Mouse (Mus musculus) embryo, embryonic 9.5 days (tissue): ENCODE measurements around the gene Itgae.

Experiments used
- DNase-seq: peaks from one replicate; pipeline ENCODE4 v3.0.0-alpha.2; 2017; ENCODE audit errors: extremely low spot score

Gene Itgae

GRCm38 (mm10) chr11:73146975-73147365 lies 56.6 kb downstream of the Itgae start:
- DNase-seq: no peak

DNA sequence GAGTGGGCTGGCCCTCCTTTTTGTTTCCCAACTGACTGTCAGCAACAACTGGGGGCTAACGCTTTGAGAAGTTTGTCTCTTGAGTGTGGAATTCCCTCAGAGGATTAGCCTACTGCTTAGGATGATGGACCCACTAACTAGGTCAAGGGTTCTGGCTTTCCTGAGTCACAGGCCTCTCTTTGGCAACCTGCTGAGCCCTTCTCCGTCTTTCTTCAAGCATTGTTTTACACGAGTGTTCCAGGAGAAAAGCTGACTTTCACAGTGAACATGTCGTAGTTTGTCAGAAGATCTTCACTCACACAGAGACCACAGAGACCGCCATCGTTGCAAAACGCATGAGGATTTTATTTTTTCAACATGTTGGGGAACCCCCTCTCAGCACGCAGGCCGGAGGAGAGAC lies 57.8 kb downstream of the Itgae start:
- DNase-seq: no peak

- no peak for DNase-seq
These were observed 64.7 kb downstream of the Itgae start for GRCm38 (mm10) chr11:73155071-73155470.

DNA sequence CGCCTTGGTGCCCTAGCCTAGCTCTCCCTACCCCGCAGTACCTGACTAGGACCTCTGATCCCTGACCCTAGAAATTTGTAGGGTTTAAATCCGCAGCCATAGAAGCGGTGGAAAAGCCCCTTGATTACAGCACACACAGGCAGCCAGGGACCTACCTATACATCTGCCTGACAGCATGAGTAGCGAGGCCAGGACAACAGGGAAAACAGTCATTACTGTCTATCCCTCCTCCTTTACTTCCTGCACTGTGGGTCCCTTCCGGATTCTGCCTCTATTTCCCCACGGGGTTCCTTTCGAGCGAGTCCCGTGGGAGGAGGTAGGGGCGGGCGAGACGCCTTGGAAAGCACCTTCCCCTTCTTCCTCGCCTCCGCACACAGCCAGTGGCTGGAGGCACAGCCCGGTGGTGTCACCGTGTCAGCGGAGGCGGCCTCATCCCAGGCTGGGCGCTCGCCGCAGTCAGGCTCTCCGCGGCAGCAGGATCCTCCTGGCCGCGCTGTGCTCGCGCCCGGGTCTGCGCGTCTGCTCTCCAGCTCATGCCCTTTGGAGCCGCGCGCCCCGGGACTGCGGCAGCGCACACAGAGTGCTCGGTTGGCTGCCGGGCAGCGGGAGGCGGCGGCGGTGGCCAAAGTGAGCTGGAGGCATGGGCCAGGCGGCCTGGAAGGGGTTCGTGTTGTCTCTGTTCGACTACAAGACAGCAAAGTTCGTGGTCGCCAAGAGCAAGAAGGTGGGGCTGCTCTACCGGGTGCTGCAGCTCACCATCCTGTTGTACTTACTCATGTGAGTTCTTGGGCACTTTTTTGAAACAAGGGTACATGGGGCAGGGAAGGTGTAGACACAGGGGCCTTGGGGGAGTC lies 69.8 kb downstream of the Itgae start, which contains the start of gene P2rx5:
P2rx5 (plus strand) TSS at position 465 of the 854 bp plus-strand sequence.
- peak; percentile 41 for DNase-seq

DNA sequence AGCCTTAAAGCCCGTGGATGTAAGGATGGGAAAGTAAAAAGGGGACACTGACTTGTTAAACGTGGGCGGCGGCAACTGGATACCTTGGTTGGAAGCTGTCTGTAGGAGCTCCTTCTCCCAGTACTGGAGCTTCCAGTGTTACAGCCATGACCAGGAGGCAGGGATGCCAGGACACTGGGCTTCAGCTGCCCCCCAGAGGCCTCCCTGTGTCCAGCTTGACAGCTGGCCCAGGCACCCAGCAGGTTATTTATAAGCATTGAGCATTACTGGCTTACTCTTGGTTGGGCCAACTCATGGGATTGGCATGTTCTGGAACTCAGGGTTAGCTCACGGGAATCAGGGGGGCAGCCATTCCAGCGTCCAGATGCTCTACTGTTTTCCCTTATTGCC lies 70.4 kb downstream of the Itgae start:
- DNase-seq: no peak

DNA sequence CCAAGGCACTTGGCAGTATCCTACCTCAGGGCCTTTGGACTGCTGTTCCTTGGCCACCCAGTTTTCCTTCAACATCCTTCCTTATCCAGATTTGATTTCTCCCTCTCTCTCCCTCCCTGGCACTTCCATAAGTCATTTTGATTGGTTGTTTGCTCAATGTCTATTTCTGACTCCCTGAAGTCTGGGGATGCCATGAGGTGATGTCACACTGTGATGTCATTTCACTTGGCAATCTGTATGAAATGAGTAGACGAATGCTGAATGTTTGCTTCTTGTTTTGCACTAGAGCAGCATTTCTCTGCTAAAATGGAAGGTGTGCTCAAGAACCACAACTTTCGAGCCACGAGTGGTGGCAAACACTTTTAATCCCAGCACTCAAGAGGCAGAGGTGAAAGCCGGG lies 71.2 kb downstream of the Itgae start:
- DNase-seq: no peak

- DNase-seq: no peak
These were observed 71.9 kb downstream of the Itgae start for GRCm38 (mm10) chr11:73162284-73162683.

DNA sequence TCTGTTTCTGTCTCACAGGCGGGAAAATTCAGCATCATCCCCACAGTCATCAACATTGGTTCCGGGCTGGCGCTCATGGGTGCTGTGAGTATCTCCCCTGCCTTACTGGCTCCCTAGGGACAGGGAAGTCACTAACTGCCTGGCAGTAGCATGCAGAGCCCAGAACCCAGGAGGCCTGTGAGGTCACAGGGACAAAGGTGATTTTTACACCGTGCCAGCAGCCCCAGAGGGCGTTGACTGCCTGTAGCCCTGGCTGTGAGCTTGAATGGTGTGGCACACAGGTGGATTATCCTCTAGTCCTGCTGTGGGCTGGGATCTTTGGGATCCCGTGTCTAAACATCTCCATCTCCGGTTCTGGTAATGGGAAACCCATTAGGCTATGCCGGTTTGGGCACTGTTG lies 77.7 kb downstream of the Itgae start:
- no peak for DNase-seq

- no peak for DNase-seq
These were observed 78.2 kb downstream of the Itgae start for GRCm38 (mm10) chr11:73168576-73168975.

DNA sequence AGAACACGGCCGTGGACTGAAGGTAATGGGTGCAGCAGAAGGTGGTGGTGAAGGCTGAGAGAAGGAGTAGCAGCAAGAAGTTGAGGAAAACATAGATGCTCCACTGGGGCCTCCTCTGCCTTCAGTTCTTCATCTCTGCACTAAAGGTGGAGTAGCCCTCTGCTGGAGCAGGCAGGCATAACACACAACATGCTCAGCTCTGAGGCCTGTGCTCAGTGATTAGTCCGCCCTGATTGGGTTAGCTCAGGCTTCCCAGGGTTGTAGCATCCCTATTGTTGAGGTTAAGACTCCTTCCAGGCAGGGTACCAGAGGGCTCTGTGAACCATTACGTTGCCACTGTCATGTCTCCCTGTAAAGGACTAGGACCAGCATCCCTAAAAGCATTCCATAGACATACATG lies 78.8 kb downstream of the Itgae start:
- no peak for DNase-seq

- no peak for DNase-seq
These were observed 81.8 kb downstream of the Itgae start for GRCm38 (mm10) chr11:73172186-73172585.

GRCm38 (mm10) chr11:73175612-73176011 lies 85.2 kb downstream of the Itgae start:
- DNase-seq: no peak

DNA sequence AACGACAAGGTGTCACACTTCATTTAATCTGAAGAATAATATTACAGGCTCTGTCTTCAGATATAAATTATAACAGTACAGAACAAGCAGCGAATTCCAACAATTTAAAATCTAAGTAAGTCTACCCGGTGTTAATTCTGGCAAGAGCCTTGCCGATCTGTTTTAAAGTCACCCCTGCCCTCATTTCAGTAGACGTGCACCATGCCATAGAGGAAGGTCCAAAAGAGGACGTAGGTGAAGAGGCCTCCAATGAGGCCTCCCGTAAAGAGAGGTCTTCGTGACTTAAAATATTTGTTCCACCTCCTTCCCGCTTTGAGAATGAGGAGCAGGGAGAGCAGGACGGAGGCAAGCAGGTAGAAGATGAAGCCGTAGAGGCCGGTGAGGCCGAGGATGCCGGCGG lies 85.8 kb downstream of the Itgae start:
- no peak for DNase-seq

DNA sequence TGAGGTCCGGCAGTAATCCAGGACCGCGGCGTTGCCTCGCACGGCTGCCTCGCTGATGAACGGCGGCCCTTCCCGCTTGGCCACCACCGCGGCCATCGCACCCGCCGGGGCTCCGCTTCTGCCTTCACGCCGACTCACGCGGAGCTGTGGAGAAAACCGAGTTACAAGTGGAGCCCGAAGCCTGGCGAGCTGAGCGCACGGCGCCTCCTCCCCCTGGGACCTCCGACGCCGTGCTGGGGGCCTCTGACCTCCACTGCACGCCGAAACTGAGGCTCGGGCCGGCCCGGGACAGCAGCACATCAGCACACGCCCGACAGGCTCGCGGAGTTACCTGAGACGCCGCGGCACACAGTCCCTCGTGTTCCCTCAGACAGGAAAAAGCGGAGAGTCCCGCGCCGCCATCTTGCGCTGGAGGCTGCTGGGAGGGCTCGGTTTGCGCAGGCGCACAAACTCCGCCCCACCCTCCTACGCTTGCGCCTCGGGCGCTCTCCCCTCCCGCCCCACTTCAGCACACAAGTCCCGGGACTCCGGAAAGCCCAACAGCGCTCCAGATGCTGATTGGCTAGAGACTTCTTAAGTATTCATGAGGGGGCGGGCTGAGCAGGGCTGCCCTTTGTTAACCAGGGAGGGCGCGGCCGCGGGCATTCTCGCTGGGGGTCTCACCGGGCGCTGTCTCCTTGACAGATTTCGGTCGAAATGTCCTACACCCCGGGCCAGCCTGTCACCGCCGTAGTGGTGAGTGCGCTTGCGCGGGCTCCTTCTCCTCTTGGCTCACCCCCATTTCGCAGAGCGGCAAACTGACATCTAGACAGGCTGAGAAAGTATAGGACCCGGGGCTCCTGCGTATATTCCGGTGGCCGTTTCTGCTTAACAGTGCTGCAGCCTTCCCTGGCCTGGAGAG lies 86.5 kb downstream of the Itgae start, which contains the start of the genes Emc6 and Tax1bp3:
Emc6 (minus strand) TSS at position 430 of the 901 bp plus-strand sequence.
Tax1bp3 (plus strand) TSS at position 476 of the 901 bp plus-strand sequence.
- DNase-seq: peak; percentile 93

GRCm38 (mm10) chr11:73177509-73177875 lies 87.1 kb downstream of the Itgae start:
- DNase-seq: peak; percentile 83

- DNase-seq: no peak
These were observed 87.5 kb downstream of the Itgae start for GRCm38 (mm10) chr11:73177895-73178294.

DNA sequence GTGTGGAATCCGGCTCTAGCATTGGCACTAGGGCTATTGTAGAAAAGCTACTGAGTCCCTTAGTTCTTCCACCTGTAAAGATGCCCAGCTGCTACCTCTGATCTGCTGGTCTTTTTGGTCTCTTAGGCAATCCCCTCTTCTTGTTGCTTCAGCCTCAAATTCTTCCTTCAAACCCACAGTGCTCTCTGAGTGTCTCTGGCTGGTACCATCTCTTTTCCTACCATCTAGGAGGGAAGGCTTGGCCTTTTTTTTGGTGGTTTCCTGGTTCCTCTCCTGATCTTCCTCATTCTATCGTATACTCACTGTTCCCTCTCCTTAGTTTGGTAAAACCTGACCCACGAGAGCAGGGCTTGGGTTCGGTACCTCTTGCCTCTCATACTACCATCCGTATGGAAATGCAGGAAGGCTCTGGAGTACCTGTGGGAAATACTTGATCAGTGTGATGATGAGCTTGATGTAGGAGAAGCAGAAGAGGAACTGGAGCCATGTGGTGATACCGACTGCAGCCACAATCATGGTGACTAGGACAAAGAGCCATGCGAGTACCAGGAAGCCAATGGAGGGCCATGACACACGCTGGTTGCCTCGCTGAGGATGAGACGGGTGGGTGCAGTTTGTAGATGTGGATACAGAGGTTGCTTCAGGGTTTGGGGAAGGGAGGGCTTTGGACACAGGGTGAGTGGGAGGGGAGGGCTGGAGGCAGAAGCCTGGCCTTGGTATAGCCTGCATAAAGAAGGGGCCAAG lies 95.7 kb downstream of the Itgae start:
- no peak for DNase-seq

GRCm38 (mm10) chr11:73187231-73187630 lies 96.8 kb downstream of the Itgae start:
- DNase-seq: no peak

DNA sequence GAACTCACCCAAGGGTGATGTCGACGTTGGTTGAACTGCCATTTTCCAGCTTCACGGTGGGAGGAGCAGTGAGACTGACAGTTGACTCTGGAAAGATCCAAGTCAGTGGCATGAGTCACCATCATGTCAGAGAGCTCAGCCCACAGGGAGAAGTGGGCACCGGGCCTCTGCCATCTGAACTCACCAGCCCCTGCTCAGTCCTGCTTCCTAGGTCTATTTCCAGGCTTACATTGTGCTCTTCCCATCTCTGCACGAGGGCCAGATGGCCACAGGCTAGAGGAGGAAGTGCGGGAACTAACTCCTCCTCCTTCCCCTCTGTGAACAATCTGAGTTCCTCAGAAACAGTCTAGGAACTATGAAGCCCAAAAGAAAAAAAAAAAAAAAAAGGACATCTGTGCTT lies 102.7 kb downstream of the Itgae start:
- no peak for DNase-seq

- DNase-seq: no peak
These were observed 104.1 kb downstream of the Itgae start for GRCm38 (mm10) chr11:73194444-73194843.
